Mouse (Mus musculus) left cerebral cortex, adult 18-20 months (tissue): ENCODE results near the gene Gm20532. TPM values are rescaled to one million over a fixed set of nuclear protein-coding genes. Genes with fewer than 3 reads are reported as not detected.

ENCODE experiments used
- DNase-seq, 2 experiments: peaks; one replicate each; pipeline ENCODE4 v3.0.0; 2021 to 2022; ENCODE audit warnings: low spot score in 2 of 2, mixed read lengths in 1 of 2
- total RNA-seq, 2 experiments: library from RNA; stranded (reverse); gene quantifications; 2 replicates each; pipeline ENCODE4 v1.2.3; 2021

The Gm20532 gene
- total RNA-seq, 2 experiments from 2014 or later: not detected

DNA sequence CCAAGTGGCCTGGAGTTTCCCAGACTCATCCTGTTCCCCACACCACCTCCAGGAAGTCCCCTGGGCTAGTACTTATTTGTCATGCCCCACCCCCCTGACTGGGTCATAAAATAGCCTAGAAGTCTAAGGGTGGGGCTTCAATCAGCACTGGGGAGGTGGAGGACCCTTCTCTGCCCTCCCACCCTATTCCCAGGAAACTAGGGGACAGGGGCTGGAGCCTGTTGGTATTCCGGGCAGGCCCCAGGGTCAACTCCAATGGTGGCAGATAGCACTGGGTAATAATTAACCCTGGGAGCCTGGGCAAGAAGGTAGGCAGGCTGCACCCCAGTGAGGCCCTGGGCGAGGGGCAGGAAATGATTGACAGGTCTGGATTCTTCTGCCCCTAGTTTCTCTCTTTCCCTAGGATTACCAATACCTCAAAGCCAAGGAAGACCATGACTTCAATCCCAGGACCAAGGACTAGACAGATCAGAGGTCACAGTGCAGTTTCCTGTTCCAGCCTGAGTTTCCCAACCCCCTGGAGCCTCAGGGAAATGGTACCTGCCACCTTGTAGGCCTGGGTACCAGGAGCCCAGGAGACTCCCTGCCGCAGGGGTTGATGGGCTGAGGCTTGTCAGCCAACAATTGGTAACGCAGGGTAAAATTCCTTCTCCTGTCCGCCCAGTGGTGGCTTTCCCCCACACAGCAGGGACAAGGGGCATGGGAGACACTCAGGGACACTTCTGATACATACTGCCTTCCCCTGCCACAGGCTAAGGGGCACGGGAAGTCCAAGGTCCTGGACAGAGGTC is 8.7 kb downstream of the Gm20532 start:
- DNase-seq: no peak

DNA sequence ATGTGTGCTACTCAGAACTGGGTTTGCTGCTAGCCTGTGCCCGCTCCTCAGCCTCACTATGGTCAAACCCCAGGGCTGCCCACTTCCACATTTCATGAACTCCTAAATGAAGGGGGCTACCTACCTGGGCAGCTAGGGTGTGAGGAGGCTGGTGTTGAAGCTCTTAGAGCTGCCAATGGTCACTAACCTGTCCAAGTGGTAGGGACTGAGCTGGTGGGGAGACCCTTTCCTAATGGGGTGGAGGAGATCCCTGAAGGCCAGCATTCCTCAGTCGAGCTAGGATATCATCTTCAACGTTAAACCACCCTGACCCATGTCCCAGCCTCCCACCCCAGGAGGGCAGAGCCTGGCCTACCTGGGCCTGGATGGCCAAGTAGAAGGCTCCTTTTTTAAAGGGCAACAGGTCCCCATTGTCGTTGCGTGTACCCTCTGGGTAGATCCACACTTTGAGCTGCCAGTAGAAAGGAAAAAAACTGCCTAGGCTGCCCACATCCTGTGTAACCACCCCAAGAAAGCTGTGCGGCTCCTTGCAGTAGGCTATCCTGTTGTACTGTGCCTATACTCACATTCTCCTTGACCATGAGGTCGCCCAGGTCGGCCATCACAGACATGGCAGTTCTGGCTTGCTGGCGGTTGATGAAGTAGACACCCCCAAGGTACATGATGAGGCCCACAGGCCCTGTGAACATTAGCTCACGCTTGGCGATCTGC is 9.4 kb downstream of the Gm20532 start:
- no peak for DNase-seq

- no peak for DNase-seq
These were observed 10.5 kb downstream of the Gm20532 start for GRCm38 (mm10) chr2:26596898-26597297.

DNA sequence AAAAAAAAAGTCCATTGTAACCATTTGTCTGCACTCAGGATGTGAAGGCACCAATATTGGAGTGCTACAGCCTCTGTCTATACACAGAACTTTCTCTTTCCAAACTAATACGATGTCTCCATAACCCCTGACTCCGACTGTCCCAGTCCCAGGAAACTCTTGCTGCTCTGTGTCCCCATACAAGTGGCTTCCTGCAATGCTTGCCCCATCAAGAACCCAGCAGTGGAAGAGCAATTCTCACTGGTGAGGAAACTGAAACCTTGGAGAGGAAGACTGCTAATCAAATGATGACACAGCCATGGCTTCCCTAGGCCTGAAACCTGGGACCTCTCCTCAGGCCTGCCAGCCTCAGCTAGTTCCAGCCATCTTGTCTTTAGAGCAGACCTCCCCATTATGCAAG is 11.4 kb downstream of the Gm20532 start:
- DNase-seq: no peak

DNA sequence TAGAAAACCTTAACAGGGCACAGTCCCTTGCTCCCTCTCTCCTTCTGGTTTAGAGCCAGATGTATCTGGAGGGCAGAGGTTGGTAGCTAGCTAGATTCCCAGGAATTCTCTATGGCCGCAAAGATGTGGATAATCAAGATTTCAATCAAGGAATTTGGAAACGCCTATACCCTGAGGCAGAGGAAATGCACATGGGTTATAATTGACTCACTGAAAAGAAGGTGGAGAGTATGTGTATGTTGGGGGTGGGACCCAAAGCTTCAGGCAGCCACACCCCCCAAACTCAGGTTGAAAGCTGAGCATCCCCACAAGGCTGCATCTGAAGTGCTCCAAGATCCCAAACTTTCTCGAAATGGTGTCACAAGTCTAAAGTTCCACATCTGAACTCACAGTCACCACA is 12.0 kb downstream of the Gm20532 start:
- no peak for DNase-seq

DNA sequence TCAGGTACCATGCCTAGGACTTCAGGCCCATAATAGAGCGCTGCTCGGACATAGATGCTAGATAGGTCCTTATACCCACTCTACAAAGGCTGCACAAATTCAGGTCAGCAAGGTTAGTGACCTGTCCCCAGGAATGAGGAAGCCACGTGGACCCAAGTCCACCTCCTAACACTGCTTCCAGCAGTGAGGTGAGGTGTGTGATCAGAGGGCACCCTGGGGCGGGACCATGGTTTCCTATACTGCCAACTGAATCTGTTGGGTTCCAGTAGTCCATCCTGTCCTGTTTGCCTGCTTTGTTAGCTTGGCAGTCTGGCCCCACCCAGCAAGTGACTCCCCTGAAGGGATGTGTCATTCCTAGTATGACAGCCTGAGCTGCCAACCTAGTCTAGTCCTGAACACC is 13.5 kb downstream of the Gm20532 start:
- DNase-seq: no peak

DNA sequence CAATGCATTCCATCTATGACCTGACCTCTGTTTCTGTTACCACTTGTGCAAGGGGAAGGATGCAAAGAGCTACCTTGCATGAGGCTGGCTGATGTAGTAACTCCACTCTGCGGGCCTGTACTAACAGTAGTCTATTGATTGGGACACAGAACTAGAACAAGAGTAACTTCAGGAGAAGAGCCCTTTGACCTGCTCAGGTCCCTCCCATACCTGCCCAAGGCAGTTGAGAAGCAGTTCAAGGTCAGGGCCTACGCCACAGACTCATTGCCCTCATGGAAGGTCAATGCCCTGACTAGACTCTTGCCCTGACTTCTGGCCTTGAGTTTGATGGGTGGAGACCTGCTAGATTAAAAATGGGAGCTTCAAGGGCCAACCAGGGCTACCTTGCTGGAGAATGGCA is 14.2 kb downstream of the Gm20532 start:
- no peak for DNase-seq

DNA sequence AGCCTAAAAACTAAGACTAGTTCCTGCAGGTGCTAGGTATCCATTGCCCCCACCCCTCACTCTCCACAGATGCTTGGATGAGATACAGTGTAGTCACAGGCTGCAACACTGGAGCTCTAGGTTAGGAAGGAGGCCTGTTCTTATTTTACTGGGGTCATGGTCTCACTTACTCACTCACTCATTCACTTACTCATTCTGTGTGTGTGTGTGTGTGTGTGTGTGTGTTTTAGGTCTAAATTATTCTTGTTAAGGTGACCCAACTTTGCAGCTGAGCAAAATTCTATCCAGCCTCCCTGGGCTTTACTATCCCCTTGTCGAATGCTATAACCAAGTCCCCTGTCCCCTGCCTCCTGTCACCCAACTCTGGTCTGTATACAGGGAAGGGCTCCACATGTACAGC is 15.2 kb downstream of the Gm20532 start:
- no peak for DNase-seq

- DNase-seq: no peak
These were observed 16.2 kb downstream of the Gm20532 start for GRCm38 (mm10) chr2:26602631-26603030.

DNA sequence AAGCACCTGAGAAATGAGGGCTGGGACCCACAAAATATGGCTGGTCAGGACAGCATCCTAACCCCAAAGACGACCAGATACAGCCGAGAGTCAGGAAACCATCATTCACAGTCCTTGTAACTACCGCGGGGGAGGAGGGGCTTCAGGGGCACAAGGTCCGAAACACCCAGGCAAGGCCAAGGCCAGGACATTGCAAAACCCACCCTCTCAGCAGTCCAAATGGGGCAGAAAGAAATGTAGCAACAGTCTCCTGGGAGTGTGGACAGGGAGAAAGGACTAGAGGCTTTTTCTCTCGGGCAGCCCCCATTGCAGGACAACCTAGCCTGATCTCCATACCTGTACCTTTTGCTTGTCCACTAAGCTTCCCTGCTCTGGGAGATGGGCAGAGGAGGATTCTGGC is 16.7 kb downstream of the Gm20532 start:
- no peak for DNase-seq

DNA sequence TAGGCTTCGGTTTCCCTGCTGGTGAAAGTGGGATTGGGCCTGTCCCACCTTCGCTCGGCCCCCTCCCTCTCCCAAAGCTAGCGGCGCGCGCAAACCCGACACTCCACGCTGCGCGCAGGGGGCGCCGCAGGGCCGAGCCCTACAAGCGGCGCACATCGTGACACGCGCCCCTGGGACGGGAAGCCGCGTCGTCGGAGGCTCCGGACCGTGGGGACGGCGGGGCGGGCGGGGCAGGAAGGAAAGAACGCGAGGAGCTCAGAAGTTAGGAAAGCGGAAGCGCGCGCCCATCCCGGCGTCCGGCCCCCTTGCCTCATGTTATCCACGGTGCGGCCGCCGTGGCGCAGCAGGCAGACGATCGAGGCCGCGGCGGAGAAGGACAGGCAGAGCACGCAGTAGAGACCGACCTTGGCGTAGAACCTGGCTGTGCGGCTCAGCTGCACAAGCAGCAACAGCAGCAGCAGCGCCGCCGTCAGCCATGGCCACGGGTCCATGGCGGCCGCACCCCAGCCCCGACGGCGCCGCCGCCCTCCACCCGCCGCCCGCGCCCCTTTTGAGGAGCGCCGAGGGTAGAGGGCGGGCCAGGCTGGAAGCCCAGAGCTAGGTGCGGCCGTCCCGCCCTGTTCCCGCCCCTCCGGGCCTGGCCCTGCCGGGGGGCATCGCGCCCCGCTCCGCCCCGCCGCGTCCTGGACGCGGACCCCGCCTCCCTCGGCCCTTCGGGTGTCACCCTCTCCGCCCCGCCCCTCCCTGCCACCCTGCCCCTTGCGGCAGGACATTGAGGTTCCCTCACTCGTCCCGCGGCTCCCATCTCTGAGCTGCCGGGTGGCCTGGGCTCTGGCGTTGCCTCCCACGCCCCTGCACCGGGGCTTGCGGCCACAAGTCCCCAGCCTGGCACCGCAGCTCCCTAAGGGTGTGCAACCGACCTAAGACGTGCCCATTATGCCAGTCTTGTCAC is 17.6 kb downstream of the Gm20532 start, which contains the start of gene Agpat2:
TSS of gene Agpat2 (minus strand) at position 698 of the 952 bp plus-strand sequence.
- peak in 1 of 2 experiments; percentile 9 for DNase-seq

- no peak for DNase-seq
These were observed 18.9 kb downstream of the Gm20532 start for GRCm38 (mm10) chr2:26605331-26605730.

DNA sequence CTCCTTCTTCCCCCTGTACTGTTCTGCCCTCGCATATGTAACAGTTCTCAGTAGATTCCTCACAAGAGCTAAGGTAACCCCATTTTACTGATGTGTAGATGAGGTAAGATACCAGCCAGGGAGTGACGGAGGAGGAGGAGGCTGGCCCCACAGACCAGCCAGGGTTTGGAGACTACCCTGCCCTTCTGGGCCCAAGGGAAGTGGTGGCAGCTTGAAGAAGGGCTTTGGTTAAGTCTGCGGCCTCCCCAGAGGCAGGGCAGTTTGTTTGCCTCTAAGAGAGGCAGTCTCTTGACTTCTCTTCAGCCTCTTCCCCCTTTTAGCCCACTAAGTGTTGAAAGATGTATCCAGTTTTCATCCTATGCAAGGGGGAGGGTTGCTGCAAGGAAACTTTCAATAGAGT is 20.1 kb downstream of the Gm20532 start:
- no peak for DNase-seq

- no peak for DNase-seq
These were observed 20.8 kb downstream of the Gm20532 start for GRCm38 (mm10) chr2:26607056-26607910.

DNA sequence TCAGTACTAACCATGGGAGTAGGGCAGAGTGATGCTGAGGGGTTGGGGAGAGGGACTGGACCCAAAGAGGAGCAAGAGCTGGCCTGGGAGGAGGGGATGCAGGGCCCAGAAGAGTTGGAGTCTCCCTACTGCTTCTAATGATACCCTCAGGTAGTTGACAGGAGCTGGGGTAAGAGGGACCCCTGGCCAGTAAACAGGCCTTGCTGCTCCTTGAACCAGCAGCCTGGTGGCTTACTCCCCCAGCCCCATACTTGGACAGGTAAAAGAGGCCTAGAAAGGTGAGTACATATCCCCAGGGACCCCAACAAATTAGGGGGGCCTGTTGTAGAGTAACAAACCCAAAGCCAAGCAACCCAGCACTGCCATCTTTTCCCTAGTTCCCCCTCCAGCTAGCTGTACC is 22.3 kb downstream of the Gm20532 start:
- no peak for DNase-seq

GRCm38 (mm10) chr2:26609261-26609661 is 22.8 kb downstream of the Gm20532 start:
- DNase-seq: no peak

DNA sequence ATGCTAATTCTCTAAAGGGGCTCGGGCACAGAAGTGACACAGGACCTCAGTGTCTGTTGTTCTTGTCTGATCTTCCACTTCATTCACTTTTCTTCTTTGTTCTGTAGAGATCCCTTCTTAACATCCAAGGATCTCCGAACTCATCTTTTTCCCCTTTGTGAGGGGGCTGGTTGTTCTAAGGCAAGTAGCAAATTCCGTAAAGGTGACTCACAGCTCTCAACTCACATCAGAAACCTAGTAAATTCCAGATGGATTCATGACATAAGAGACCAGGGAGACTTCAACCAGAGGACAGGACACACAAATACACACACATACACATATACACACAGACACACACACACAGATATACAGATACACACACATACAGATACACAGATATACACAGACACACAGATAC is 24.1 kb downstream of the Gm20532 start:
- DNase-seq: no peak

- no peak for DNase-seq
These were observed 24.6 kb downstream of the Gm20532 start for GRCm38 (mm10) chr2:26611054-26611453.

GRCm38 (mm10) chr2:26611896-26612295 is 25.5 kb downstream of the Gm20532 start:
- DNase-seq: no peak

DNA sequence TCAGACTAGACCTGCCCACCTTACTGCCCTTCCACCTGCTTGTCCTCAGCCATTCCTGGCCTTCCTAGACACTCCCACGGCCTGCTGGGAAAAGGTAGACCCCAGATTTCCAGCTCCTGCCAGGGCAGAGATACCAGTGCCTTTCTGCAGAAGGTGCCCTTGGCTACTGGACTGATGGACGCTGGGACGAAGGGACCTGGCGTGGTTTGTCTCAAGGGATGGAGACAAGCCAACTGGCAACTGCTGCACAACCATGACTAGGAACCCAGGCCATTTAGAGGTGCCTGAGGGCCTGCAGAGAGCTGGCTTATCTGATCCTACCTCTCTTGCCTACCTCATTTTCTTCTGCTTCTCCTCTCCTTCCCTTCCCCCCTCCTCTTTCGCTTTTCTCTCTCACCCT is 28.5 kb downstream of the Gm20532 start:
- DNase-seq: no peak
